8 mouse cellular contexts compared by ENCODE assay signal in genomic region chr3:104441435-104441834, GRCm38 (mm10).
A peak's percentile ranks its signal among the peaks of the same experiment; 100 is the strongest.
DNase-seq lines count a peak whose midpoint lies in the region; ATAC-seq lines count a peak whose summit lies in the region.
"Had no signal": no experiment of that assay in that cellular context is flagged by ENCODE, and none has a peak within 500 bp of the region (broad histone marks: within the 10 kb centered on the region; RNA-seq: fewer than 3 reads in every experiment).

No protein-coding gene starts in this region.

- 80% methylated on average over 7 of the region's 7 CpGs for WGBS in neural tube, embryonic 11.5 days
- 84% methylated on average over 7 of the region's 7 CpGs for WGBS in hindbrain, embryonic 13.5 days

- no peaks in the 10 kb centered on the region for H3K27me3 ChIP-seq in neural tube, embryonic 11.5 days (ENCODE audit: control insufficient read depth, insufficient read depth, low read length)
- H3K27me3 ChIP-seq in hindbrain, embryonic 13.5 days, result no peaks in the 10 kb centered on the region

- H3K4me2 ChIP-seq in neural tube, embryonic 11.5 days (ENCODE audit: low read depth), result no peak overlapping the region
- peak overlapping the region; percentile 53 for H3K4me2 ChIP-seq in hindbrain, embryonic 13.5 days

- H3K36me3 ChIP-seq in neural tube, embryonic 11.5 days (ENCODE audit: control insufficient read depth, insufficient read depth, low read length), result no peaks in the 10 kb centered on the region
- no peaks in the 10 kb centered on the region for H3K36me3 ChIP-seq in hindbrain, embryonic 13.5 days

- no peak for DNase-seq in neural tube, embryonic 11.5 days (ENCODE audit: low spot score)
- DNase-seq in neural tube, embryonic 10.5 days (ENCODE audit: extremely low spot score, low spot score), result no peak
- DNase-seq in lung, postnatal 10 days, result peak; percentile 69
- no peak for DNase-seq in cerebellum, adult 18-20 months
- no peak for DNase-seq in ovary, postnatal 10 days (ENCODE audit: low spot score)

- peak; percentile 62; the same call in 1 of the 2 replicates for ATAC-seq in neural tube, embryonic 11.5 days (ENCODE audit: insufficient read depth, low FRiP score, low TSS enrichment)
- ATAC-seq in hindbrain, embryonic 13.5 days (ENCODE audit: low FRiP score), result peak; percentile 14; the same call in 1 of the 2 replicates
- no peak for ATAC-seq in CD4-positive, CD25-positive, alpha-beta regulatory T cell, adult 4 months

- no peak overlapping the region for H3K27ac ChIP-seq in neural tube, embryonic 11.5 days (ENCODE audit: low read depth, low read length)
- H3K27ac ChIP-seq in hindbrain, embryonic 13.5 days, result peak overlapping the region; percentile 70

- H3K9me3 ChIP-seq in neural tube, embryonic 11.5 days (ENCODE audit: control insufficient read depth, low read length), result no peaks in the 10 kb centered on the region
- no peaks in the 10 kb centered on the region for H3K9me3 ChIP-seq in hindbrain, embryonic 13.5 days
- H3K9me3 ChIP-seq: megakaryocyte, embryonic 14.5 days had no signal

- no peak overlapping the region for H3K4me3 ChIP-seq in neural tube, embryonic 11.5 days (ENCODE audit: low read depth, low read length)
- H3K4me3 ChIP-seq in hindbrain, embryonic 13.5 days, result no peak overlapping the region

- no peaks in the 10 kb centered on the region for H3K4me1 ChIP-seq in neural tube, embryonic 11.5 days (ENCODE audit: control insufficient read depth, insufficient read depth, low read length)
- peaks cover 9% of the 10 kb centered on the region for H3K4me1 ChIP-seq in hindbrain, embryonic 13.5 days (replicated peaks)

- peak overlapping the region; percentile 59 for H3K9ac ChIP-seq in neural tube, embryonic 11.5 days (ENCODE audit: low read length)
- H3K9ac ChIP-seq in hindbrain, embryonic 13.5 days, result 0 out of 2 replicates have a peak overlapping the region, but pooled peaks have one; percentile 60
